Mouse (Mus musculus): ENCODE data around the gene Sgcd.

DNA sequence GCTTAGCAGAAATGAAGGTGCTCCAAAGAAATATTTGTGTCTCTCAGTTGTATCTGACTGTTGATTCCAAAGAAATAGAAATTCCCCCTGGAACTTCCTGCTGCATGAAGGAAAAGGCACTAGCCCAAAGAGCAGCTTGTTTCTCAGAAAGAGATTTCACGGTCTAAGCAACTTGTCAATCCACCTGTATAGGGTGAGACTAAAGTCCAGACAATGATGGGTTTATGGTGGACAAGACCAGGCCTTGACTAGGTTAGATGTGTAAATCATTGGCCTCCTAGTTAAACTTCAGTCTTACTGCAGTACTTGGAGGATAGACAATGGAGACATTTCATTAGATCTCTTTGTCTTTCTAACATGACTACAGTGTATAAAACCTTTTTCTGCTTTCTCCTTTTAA lies 420.3 kb downstream of the Sgcd start:
- TF ChIP-seq CTCF (IDR thresholded peaks at IDR 0.05; ENCODE audit: borderline replicate concordance, insufficient read depth, low read length) (no peak), POLR2A (IDR thresholded peaks at IDR 0.05; ENCODE audit: low read depth, low read length) (no peak)
